Mouse (Mus musculus) cerebellum, postnatal 36 days (tissue): ENCODE measurements at regions not wholly inside any gene's neighbourhood (a gene's known extent, or its start where the extent isn't known, plus 50 kb on each side); places are given as distances from the start of the nearest gene placed in this dataset.

ENCODE experiments used
- DNase-seq, 2 experiments: peaks; one replicate each; pipeline ENCODE4 v3.0.0; 2021 to 2022; ENCODE audit warnings: mixed read lengths in 2 of 2

GRCm38 (mm10) chr19:51102411-51102810 lies 424.0 kb upstream of the Sorcs1 start:
- DNase-seq = no peak

GRCm38 (mm10) chr19:51074762-51075161 lies 396.3 kb upstream of the Sorcs1 start:
- peak; percentile 6 to 10 for DNase-seq

- no peak for DNase-seq
Measured at GRCm38 (mm10) chr19:51059961-51060665, 381.7 kb upstream of the Sorcs1 start.

GRCm38 (mm10) chr19:51043544-51043943 lies 365.1 kb upstream of the Sorcs1 start:
- no peak for DNase-seq

GRCm38 (mm10) chr19:50994471-50994870 lies 316.0 kb upstream of the Sorcs1 start:
- no peak for DNase-seq

GRCm38 (mm10) chr19:50971066-50971465 lies 292.6 kb upstream of the Sorcs1 start:
- DNase-seq = no peak

- no peak for DNase-seq
Measured at GRCm38 (mm10) chr19:50961910-50962309, 283.5 kb upstream of the Sorcs1 start.

- DNase-seq = no peak
Measured at GRCm38 (mm10) chr19:50945006-50945405, 266.6 kb upstream of the Sorcs1 start.

- no peak for DNase-seq
Measured at GRCm38 (mm10) chr19:50911646-50912045, 233.2 kb upstream of the Sorcs1 start.

GRCm38 (mm10) chr19:50910674-50911073 lies 232.2 kb upstream of the Sorcs1 start:
- no peak for DNase-seq

- no peak for DNase-seq
Measured at GRCm38 (mm10) chr19:50908751-50909150, 230.3 kb upstream of the Sorcs1 start.

- DNase-seq = no peak
Measured at GRCm38 (mm10) chr19:50893755-50894154, 215.3 kb upstream of the Sorcs1 start.

GRCm38 (mm10) chr19:50872661-50873060 lies 194.2 kb upstream of the Sorcs1 start:
- no peak for DNase-seq

- no peak for DNase-seq
Measured at GRCm38 (mm10) chr19:50872144-50872543, 193.7 kb upstream of the Sorcs1 start.

GRCm38 (mm10) chr19:50854854-50855253 lies 176.4 kb upstream of the Sorcs1 start:
- DNase-seq = no peak

GRCm38 (mm10) chr19:50840499-50840898 lies 162.1 kb upstream of the Sorcs1 start:
- no peak for DNase-seq
